ENCODE assay signal across 16 mouse cellular contexts in genomic region chr4:137675566-137675965, GRCm38 (mm10). TPM values are rescaled to one million over a fixed set of nuclear protein-coding genes. Genes with fewer than 3 reads are reported as not detected.
A peak's percentile ranks its signal among the peaks of the same experiment; 100 is the strongest.
DNase-seq lines count a peak whose midpoint lies in the region; TF ChIP-seq lines count a peak whose summit lies in the region.
"Had no signal": no experiment of that assay in that cellular context is flagged by ENCODE, and none has a peak within 500 bp of the region (broad histone marks: within the 10 kb centered on the region; RNA-seq: fewer than 3 reads in every experiment).

No protein-coding gene starts in this region.

- WGBS in thymus, adult 2 months: 75% methylated on average over 7 of the region's 7 CpGs

- no peak for TF ChIP-seq CTCF in gastrocnemius, adult 2 months (IDR thresholded peaks at IDR 0.05)
- TF ChIP-seq CTCF in thymus, adult 2 months (IDR thresholded peaks at IDR 0.05; ENCODE audit: borderline replicate concordance, control insufficient read depth, extremely low read depth, insufficient read depth, low read length, poor library complexity): no peak

- H3K36me3 ChIP-seq in thymus, adult 2 months (ENCODE audit: control insufficient read depth, insufficient read depth, low read length): no peaks in the 10 kb centered on the region
- H3K36me3 ChIP-seq: embryonic facial prominence, embryonic 13.5 days; heart, embryonic 10.5 days; kidney, embryonic 15.5 days; limb, embryonic 15.5 days; neural tube, embryonic 12.5 days had no signal

- H3K27ac ChIP-seq in gastrocnemius, adult 2 months: no peak overlapping the region
- H3K27ac ChIP-seq in thymus, adult 2 months (ENCODE audit: control insufficient read depth, insufficient read depth, low read length): no peak overlapping the region
- H3K27ac ChIP-seq: embryonic facial prominence, embryonic 13.5 days; heart, embryonic 10.5 days; hindbrain, postnatal 0 days; kidney, embryonic 15.5 days; limb, embryonic 15.5 days; liver, embryonic 14.5 days; neural tube, embryonic 12.5 days had no signal

- H3K4me1 ChIP-seq in thymus, adult 2 months (replicated peaks; ENCODE audit: control insufficient read depth, insufficient read depth, low read length): no peaks in the 10 kb centered on the region

- intact Hi-C loops in gastrocnemius, adult 2 months (cut with DNase I): no loop called here
- intact Hi-C loops in gastrocnemius, postnatal 14 days (cut with DNase I; ENCODE audit: low total_unique reads): loop anchor here (10.0 kb wide), 1 partner anchor 159 kb away; no protein-coding TSS in a partner anchor

- H3K27me3 ChIP-seq in thymus, adult 2 months (ENCODE audit: control insufficient read depth, insufficient read depth, low read length): no peaks in the 10 kb centered on the region; the same call in 1 of the 2 replicates

- H3K4me3 ChIP-seq in gastrocnemius, adult 2 months: no peak overlapping the region
- H3K4me3 ChIP-seq in thymus, adult 2 months (ENCODE audit: control insufficient read depth, insufficient read depth, low read length): no peak overlapping the region
- H3K4me3 ChIP-seq: embryonic facial prominence, embryonic 13.5 days; erythroblast, embryonic 14.5 days; heart, embryonic 10.5 days; kidney, embryonic 15.5 days; limb, embryonic 15.5 days; neural tube, embryonic 12.5 days had no signal

- peak; percentile 20 for DNase-seq in gastrocnemius, adult 2 months
- no peak for DNase-seq in gastrocnemius, postnatal 14 days
- peak; percentile 72 for DNase-seq in MN1 (ENCODE audit: low spot score)
- peak; percentile 79 to 81 for DNase-seq in cerebellum, adult 18-20 months
- DNase-seq in cerebellum, postnatal 14 days: peak; percentile 76 to 81
- DNase-seq in thymus, adult 2 months: no peak
- DNase-seq in adrenal gland, postnatal 36 days: no peak
- DNase-seq: layer of hippocampus, adult 9-11 months had no signal

- no peak for TF ChIP-seq POLR2A in thymus, adult 2 months (IDR thresholded peaks at IDR 0.05; ENCODE audit: control insufficient read depth, extremely low read depth, insufficient read depth, low read length, poor library complexity)

RNA-seq across cellular contexts. Expression of gene Rap1gap, which starts 11.0 kb away (rescaled TPM):
- 1 to 10 TPM; 4.4 to 8.6 TPM for total RNA-seq in gastrocnemius, adult 2 months (2021)
- 1 to 10 TPM; 4.1 to 4.8 TPM for total RNA-seq in gastrocnemius, postnatal 14 days (2021)
- 23.5 and 26.1 TPM in 2 replicates for polyA plus RNA-seq in thymus, adult 2 months (2012; rRNA removed)
- total RNA-seq in adrenal gland, postnatal 36 days (2021): 100 to 1,000 TPM; 102 to 123 TPM

Comparison
In these comparisons a context has a peak if more than half of its experiments do, and no peak if none do; other contexts are left out.
1. DNase-seq: peak in gastrocnemius, adult 2 months (single experiment), MN1 (single experiment), cerebellum, adult 18-20 months (2 of 2) and cerebellum, postnatal 14 days (2 of 2); none in gastrocnemius, postnatal 14 days (single experiment), thymus, adult 2 months (single experiment) and adrenal gland, postnatal 36 days (0 of 2).
2. RNA of gene Rap1gap, which starts 11.0 kb away (total RNA-seq): 102 to 123 TPM in adrenal gland, postnatal 36 days; 4.4 to 8.6 TPM in gastrocnemius, adult 2 months and 4.1 to 4.8 TPM in gastrocnemius, postnatal 14 days; every median in the first group is over 10 times any median in the second.